Mouse (Mus musculus): ENCODE measurements around the gene Rufy4. TPM values are rescaled to one million over a fixed set of nuclear protein-coding genes. Genes with fewer than 3 reads are reported as not detected.
A peak's percentile ranks its signal among the peaks of the same experiment; 100 is the strongest.

Rufy4 gene
- 1 to 10 TPM; 1.3 to 2.0 TPM for total RNA-seq (2021)
- long read RNA-seq, experiment 1, partial matches to known transcripts: 1 of 6 reads
- long read RNA-seq, experiment 1, other reads (novel, unspliced or antisense): 3 of 6 reads
- long read RNA-seq, experiment 2, partial matches to known transcripts: 0 of 4 reads
- long read RNA-seq, experiment 2, other reads (novel, unspliced or antisense): 2 of 4 reads

- DNase-seq (ENCODE audit: low spot score in 2 of 2): peak; percentile 57 to 63
Observed at GRCm38 (mm10) chr1:74124991-74125552, at the start of gene Rufy4. TSS of gene Rufy4 (plus strand) at chr1:74125541.

- DNase-seq (ENCODE audit: low spot score in 2 of 2): no peak
Observed at GRCm38 (mm10) chr1:74076230-74076629, 49.1 kb upstream of the Rufy4 start.

- DNase-seq (ENCODE audit: low spot score in 2 of 2): peak; percentile 93 to 96
Observed at GRCm38 (mm10) chr1:74077353-74077752, 48.0 kb upstream of the Rufy4 start.

- no peak for DNase-seq (ENCODE audit: low spot score in 2 of 2)
Observed at GRCm38 (mm10) chr1:74081573-74081989, 43.8 kb upstream of the Rufy4 start.

- DNase-seq (ENCODE audit: low spot score in 2 of 2): peak; percentile 49 to 67
Observed at GRCm38 (mm10) chr1:74082841-74083463, 42.4 kb upstream of the Rufy4 start.

- DNase-seq (ENCODE audit: low spot score in 2 of 2): no peak
Observed at GRCm38 (mm10) chr1:74084065-74084705, 41.2 kb upstream of the Rufy4 start.

- no peak for DNase-seq (ENCODE audit: low spot score in 2 of 2)
Observed at GRCm38 (mm10) chr1:74084752-74085151, 40.6 kb upstream of the Rufy4 start.

GRCm38 (mm10) chr1:74085566-74085965, 39.8 kb upstream of the Rufy4 start:
- DNase-seq (ENCODE audit: low spot score in 2 of 2): no peak

GRCm38 (mm10) chr1:74088569-74088968, 36.8 kb upstream of the Rufy4 start:
- no peak for DNase-seq (ENCODE audit: low spot score in 2 of 2)

- no peak for DNase-seq (ENCODE audit: low spot score in 2 of 2)
Observed at GRCm38 (mm10) chr1:74090329-74090728, 35.0 kb upstream of the Rufy4 start.

- no peak for DNase-seq (ENCODE audit: low spot score in 2 of 2)
Observed at GRCm38 (mm10) chr1:74091138-74091537, 34.2 kb upstream of the Rufy4 start.

GRCm38 (mm10) chr1:74091611-74092224, 33.6 kb upstream of the Rufy4 start:
- DNase-seq (ENCODE audit: low spot score in 2 of 2): no peak

- peak; percentile 57 to 68 for DNase-seq (ENCODE audit: low spot score in 2 of 2)
Observed at GRCm38 (mm10) chr1:74092242-74092641, 33.1 kb upstream of the Rufy4 start.

GRCm38 (mm10) chr1:74093447-74093846, 31.9 kb upstream of the Rufy4 start:
- DNase-seq (ENCODE audit: low spot score in 2 of 2): no peak

- no peak for DNase-seq (ENCODE audit: low spot score in 2 of 2)
Observed at GRCm38 (mm10) chr1:74094497-74095270, 30.7 kb upstream of the Rufy4 start.

GRCm38 (mm10) chr1:74095296-74095695, 30.0 kb upstream of the Rufy4 start:
- DNase-seq (ENCODE audit: low spot score in 2 of 2): no peak

- DNase-seq (ENCODE audit: low spot score in 2 of 2): no peak
Observed at GRCm38 (mm10) chr1:74095728-74096127, 29.6 kb upstream of the Rufy4 start.

- DNase-seq (ENCODE audit: low spot score in 2 of 2): peak; percentile 58 to 61
Observed at GRCm38 (mm10) chr1:74098004-74099000, 27.0 kb upstream of the Rufy4 start.

- no peak for DNase-seq (ENCODE audit: low spot score in 2 of 2)
Observed at GRCm38 (mm10) chr1:74099001-74099435, 26.3 kb upstream of the Rufy4 start.

All from adrenal gland, adult 18-20 months (tissue).